Mouse (Mus musculus) urinary bladder, postnatal 0 days (tissue): ENCODE data around the gene Vps54. TPM values are rescaled to one million over a fixed set of nuclear protein-coding genes. Genes with fewer than 3 reads are reported as not detected.

Experiments used
- microRNA counts: library from miRNA; unstranded; fragments of <30 nt; microRNA quantifications from one replicate; lab custom pipeline; 2016
- microRNA-seq: library from miRNA; unstranded; fragments of <30 nt; microRNA quantifications from one replicate; pipeline ENCODE4, GENCODE M21; 2016
- polyA plus RNA-seq: library from polyadenylated mRNA; unstranded; fragments of >200 nt; fragmentation: Nextera tagmentation; extraction: Ambion mirVana; gene quantifications from 2 replicates; pipeline ENCODE4 v1.2.1, GENCODE M21; 2015

Vps54 gene
- polyA plus RNA-seq = 6.9 and 7.3 TPM in 2 replicates

DNA sequence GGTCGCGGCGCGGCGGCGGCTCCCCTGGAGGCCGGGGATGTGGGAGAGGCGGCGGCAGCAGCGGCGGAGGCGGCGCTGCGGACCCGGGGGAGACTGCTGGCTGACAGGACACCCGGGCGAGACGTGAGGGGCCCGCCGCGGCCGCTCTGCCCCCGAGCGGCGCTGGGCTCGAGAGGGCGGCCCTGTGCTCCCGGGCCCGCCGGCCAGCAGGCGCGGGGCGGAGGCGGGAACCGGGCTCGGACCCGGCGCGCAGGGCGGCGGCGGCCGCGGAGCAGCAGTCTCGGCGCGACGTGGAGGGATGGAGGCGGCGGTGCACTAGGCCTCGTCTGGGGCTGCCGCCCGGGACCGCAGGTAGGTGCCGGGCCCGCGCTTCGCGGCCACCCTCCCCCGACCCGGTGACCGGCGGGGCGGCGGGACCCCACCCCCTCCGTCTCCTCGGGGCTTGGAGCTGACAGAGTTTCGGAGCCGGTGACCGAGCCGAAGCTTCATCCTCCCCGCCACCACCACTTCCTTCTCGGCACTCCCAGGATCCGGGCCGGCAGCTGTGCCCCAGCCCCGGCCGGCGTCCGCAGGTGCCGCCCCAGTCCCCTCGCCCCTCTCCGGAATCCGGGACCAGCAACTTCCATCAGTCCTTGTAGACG lies at the start of gene Vps54:
Gene Vps54 (plus strand): TSS at position 261 of the 641 bp plus-strand sequence.

MicroRNAs within 50 kb of the gene (microRNA counts, 519-probe panel; counts per million panel counts)
- 777 counts per million, percentile 3 among the panel's probes with 10 or more counts for microRNA mmu-miR-1933-3p (lab: Ali Mortazavi, UCI)
- microRNA mmu-miR-1933-5p (lab: Ali Mortazavi, UCI) = not detected

Small RNA genes within 50 kb of the gene (microRNA-seq; reads per million reads assigned to microRNA genes)
- gene Mir1933 = not detected

Other genes starting within 250 kb of the Vps54 start
- gene Peli1, start 148.0 kb upstream of the Vps54 start, polyA plus RNA-seq = 32.3 and 33.7 TPM in 2 replicates
- gene Ugp2, start 131.9 kb downstream of the Vps54 start, polyA plus RNA-seq = 160 and 213 TPM in 2 replicates